ENCODE assay signal across 8 mouse cellular contexts in genomic region chr15:6840199-6840598, GRCm38 (mm10). TPM values are rescaled to one million over a fixed set of nuclear protein-coding genes. Genes with fewer than 3 reads are reported as not detected.
DNase-seq lines count a peak whose midpoint lies in the region; ATAC-seq and TF ChIP-seq lines count a peak whose summit lies in the region.

No protein-coding gene starts in this region.

- H3K36me3 ChIP-seq in forebrain, embryonic 12.5 days (replicated peaks) = no peaks in the 10 kb centered on the region
- no peaks in the 10 kb centered on the region for H3K36me3 ChIP-seq in forebrain, embryonic 10.5 days (replicated peaks)
- H3K36me3 ChIP-seq in liver, embryonic 14.5 days (replicated peaks; ENCODE audit: control insufficient read depth, insufficient read depth, low read depth) = no peaks in the 10 kb centered on the region
- H3K36me3 ChIP-seq in liver, embryonic 12.5 days = no peaks in the 10 kb centered on the region
- no peaks in the 10 kb centered on the region for H3K36me3 ChIP-seq in forebrain, embryonic 14.5 days (ENCODE audit: control insufficient read depth, insufficient read depth, low read length)
- H3K36me3 ChIP-seq in neural tube, embryonic 13.5 days = no peaks in the 10 kb centered on the region

- no peak overlapping the region for H3K27ac ChIP-seq in forebrain, embryonic 12.5 days
- H3K27ac ChIP-seq in forebrain, embryonic 10.5 days = no peak overlapping the region
- H3K27ac ChIP-seq in liver, embryonic 14.5 days = no peak overlapping the region
- no peak overlapping the region for H3K27ac ChIP-seq in liver, embryonic 12.5 days
- H3K27ac ChIP-seq in forebrain, embryonic 14.5 days (ENCODE audit: low read depth, low read length) = no peak overlapping the region
- H3K27ac ChIP-seq in neural tube, embryonic 13.5 days (replicated peaks) = no peak overlapping the region

- H3K27me3 ChIP-seq in forebrain, embryonic 12.5 days = no peaks in the 10 kb centered on the region
- H3K27me3 ChIP-seq in forebrain, embryonic 10.5 days (ENCODE audit: poor library complexity, severe bottlenecking) = no peaks in the 10 kb centered on the region
- no peaks in the 10 kb centered on the region for H3K27me3 ChIP-seq in liver, embryonic 14.5 days (ENCODE audit: control insufficient read depth, insufficient read depth, low read length)
- H3K27me3 ChIP-seq in liver, embryonic 12.5 days (replicated peaks) = no peaks in the 10 kb centered on the region
- H3K27me3 ChIP-seq in forebrain, embryonic 14.5 days (replicated peaks; ENCODE audit: control insufficient read depth, insufficient read depth, low read length) = no peaks in the 10 kb centered on the region
- H3K27me3 ChIP-seq in neural tube, embryonic 13.5 days = no peaks in the 10 kb centered on the region

- H3K9ac ChIP-seq in forebrain, embryonic 12.5 days = no peak overlapping the region
- H3K9ac ChIP-seq in liver, embryonic 14.5 days (replicated peaks) = no peak overlapping the region
- H3K9ac ChIP-seq in liver, embryonic 12.5 days = no peak overlapping the region
- no peak overlapping the region for H3K9ac ChIP-seq in forebrain, embryonic 14.5 days (ENCODE audit: low read length)
- H3K9ac ChIP-seq in neural tube, embryonic 13.5 days = no peak overlapping the region

- WGBS in forebrain, embryonic 12.5 days = 62% methylated on average over 4 of the region's 4 CpGs
- WGBS in forebrain, embryonic 10.5 days = 60% methylated on average over 4 of the region's 4 CpGs
- WGBS in liver, embryonic 14.5 days (ENCODE audit: insufficient replicate concordance) = 42% methylated on average over 4 of the region's 4 CpGs
- 44% methylated on average over 4 of the region's 4 CpGs for WGBS in liver, embryonic 12.5 days (ENCODE audit: insufficient replicate concordance)
- 51% methylated on average over 4 of the region's 4 CpGs for WGBS in forebrain, embryonic 14.5 days
- WGBS in neural tube, embryonic 13.5 days = 54% methylated on average over 4 of the region's 4 CpGs

- H3K4me3 ChIP-seq in forebrain, embryonic 12.5 days (replicated peaks) = no peak overlapping the region
- no peak overlapping the region for H3K4me3 ChIP-seq in forebrain, embryonic 10.5 days
- H3K4me3 ChIP-seq in liver, embryonic 14.5 days (ENCODE audit: insufficient read depth in 1 of 2, low read depth in 2 of 2, low read length in 2 of 2) = no peak overlapping the region
- H3K4me3 ChIP-seq in liver, embryonic 12.5 days = no peak overlapping the region
- no peak overlapping the region for H3K4me3 ChIP-seq in forebrain, embryonic 14.5 days (ENCODE audit: low read depth, low read length)
- no peak overlapping the region for H3K4me3 ChIP-seq in neural tube, embryonic 13.5 days

- no peaks in the 10 kb centered on the region for H3K9me3 ChIP-seq in forebrain, embryonic 12.5 days
- no peaks in the 10 kb centered on the region for H3K9me3 ChIP-seq in forebrain, embryonic 10.5 days
- H3K9me3 ChIP-seq in liver, embryonic 14.5 days (ENCODE audit: control insufficient read depth, low read length) = no peaks in the 10 kb centered on the region
- H3K9me3 ChIP-seq in liver, embryonic 12.5 days (replicated peaks) = no peaks in the 10 kb centered on the region
- no peaks in the 10 kb centered on the region for H3K9me3 ChIP-seq in forebrain, embryonic 14.5 days (replicated peaks; ENCODE audit: control insufficient read depth, low read length)
- no peaks in the 10 kb centered on the region; the same call in 1 of the 2 replicates for H3K9me3 ChIP-seq in neural tube, embryonic 13.5 days

- TF ChIP-seq CTCF in liver, embryonic 14.5 days (IDR thresholded peaks at IDR 0.05; ENCODE audit: low read depth) = peak; percentile 40

- H3K4me2 ChIP-seq in forebrain, embryonic 12.5 days = no peak overlapping the region
- H3K4me2 ChIP-seq in liver, embryonic 14.5 days (ENCODE audit: low read depth) = no peak overlapping the region
- H3K4me2 ChIP-seq in liver, embryonic 12.5 days = no peak overlapping the region
- no peak overlapping the region for H3K4me2 ChIP-seq in forebrain, embryonic 14.5 days (ENCODE audit: low read length)
- no peak overlapping the region for H3K4me2 ChIP-seq in neural tube, embryonic 13.5 days

- peak; percentile 53; the same call in 1 of the 2 replicates for ATAC-seq in forebrain, embryonic 12.5 days (ENCODE audit: low FRiP score)
- ATAC-seq in liver, embryonic 14.5 days (ENCODE audit: insufficient read depth) = no peak
- no peak for ATAC-seq in liver, embryonic 12.5 days
- peak; percentile 68; the same call in 1 of the 2 replicates for ATAC-seq in forebrain, embryonic 14.5 days
- ATAC-seq in neural tube, embryonic 13.5 days (ENCODE audit: low read depth) = peak; percentile 32; the same call in 1 of the 2 replicates

- H3K4me1 ChIP-seq in forebrain, embryonic 12.5 days = no peaks in the 10 kb centered on the region
- H3K4me1 ChIP-seq in forebrain, embryonic 10.5 days = no peaks in the 10 kb centered on the region
- H3K4me1 ChIP-seq in liver, embryonic 14.5 days (replicated peaks; ENCODE audit: control insufficient read depth in 2 of 2, insufficient read depth in 2 of 2, low read length in 1 of 2) = no peaks in the 10 kb centered on the region
- no peaks in the 10 kb centered on the region for H3K4me1 ChIP-seq in liver, embryonic 12.5 days
- H3K4me1 ChIP-seq in forebrain, embryonic 14.5 days (ENCODE audit: control insufficient read depth, insufficient read depth, low read length) = no peaks in the 10 kb centered on the region
- no peaks in the 10 kb centered on the region for H3K4me1 ChIP-seq in neural tube, embryonic 13.5 days (replicated peaks)

- DNase-seq in forebrain, embryonic 10.5 days (ENCODE audit: extremely low spot score, low spot score) = no peak
- DNase-seq in liver, embryonic 14.5 days (ENCODE audit: low read depth in 3 of 3, low spot score in 3 of 3) = no peak
- DNase-seq in forebrain, embryonic 14.5 days (ENCODE audit: low spot score) = peak; percentile 54
- DNase-seq in natural killer cell, adult 2 months (ENCODE audit: low spot score in 2 of 2) = no peak
- DNase-seq in adrenal gland, adult 8-10 months = no peak

- no peak for TF ChIP-seq EP300 in liver, embryonic 14.5 days (IDR thresholded peaks at IDR 0.05; ENCODE audit: low read depth)

RNA-seq across cellular contexts. Expression of gene Osmr, which starts 34.6 kb away (rescaled TPM):
- 0.50 and 0.72 TPM in 2 replicates for polyA plus RNA-seq in forebrain, embryonic 12.5 days (2016; fragmentation: Nextera tagmentation; extraction: Ambion mirVana)
- 0.11 and 0.16 TPM in 2 replicates for polyA plus RNA-seq in forebrain, embryonic 10.5 days (2016; fragmentation: Nextera tagmentation; extraction: Ambion mirVana)
- polyA plus RNA-seq in liver, embryonic 14.5 days (2012; rRNA removed) = 0.06 and 0.17 TPM in 2 replicates
- polyA plus RNA-seq in liver, embryonic 14.5 days (2014; fragmentation: Nextera tagmentation; extraction: Ambion mirVana) = 0.13 and 0.28 TPM in 2 replicates
- polyA plus RNA-seq in liver, embryonic 12.5 days (2016; fragmentation: Nextera tagmentation; extraction: Ambion mirVana) = 0.10 and 0.13 TPM in 2 replicates
- 1.5 and 2.0 TPM in 2 replicates for polyA plus RNA-seq in forebrain, embryonic 14.5 days (2014; fragmentation: Nextera tagmentation; extraction: Ambion mirVana)
- 1.2 and 1.7 TPM in 2 replicates for polyA plus RNA-seq in neural tube, embryonic 13.5 days (2015; fragmentation: Nextera tagmentation; extraction: Ambion mirVana)
- 10 to 100 TPM in 2 of 4 experiments, 1 to 10 TPM in 2; 6.4 to 14.2 (median 10.4) TPM for total RNA-seq in adrenal gland, adult 8-10 months (2022)

Comparison
In these comparisons a context has a peak if more than half of its experiments do, and no peak if none do; other contexts are left out.
1. ATAC-seq: peak in forebrain, embryonic 12.5 days (single experiment), forebrain, embryonic 14.5 days (single experiment) and neural tube, embryonic 13.5 days (single experiment); none in liver, embryonic 14.5 days (single experiment) and liver, embryonic 12.5 days (single experiment).